Mouse (Mus musculus) spleen, adult 2 months (tissue): ENCODE results near the gene Hcrtr2. TPM values are rescaled to one million over a fixed set of nuclear protein-coding genes. Genes with fewer than 3 reads are reported as not detected.

ENCODE experiments used
- DNase-seq, 2 experiments: peaks; one replicate each; pipeline versions ENCODE4 v3.0.0 to v3.0.0-alpha.2; 2012 to 2021; ENCODE audit warnings: low spot score in 2 of 2, low read depth in 1 of 2
- H3K27ac ChIP-seq: fragments of 200-500 bp; 2 replicates; pipeline ENCODE4 v1.5.1; 2012; ENCODE audit warnings: low read length, inconsistent platforms; ENCODE audit not compliant: insufficient read depth
- H3K27me3 ChIP-seq: fragments of 200-500 bp; 2 replicates; pipeline ENCODE4 v1.6.1; 2012; ENCODE audit warnings: mild to moderate bottlenecking, moderate library complexity, low read length, inconsistent platforms; ENCODE audit not compliant: control insufficient read depth, insufficient read depth
- H3K36me3 ChIP-seq: fragments of 200-500 bp; 2 replicates; pipeline ENCODE4 v1.6.1; 2012; ENCODE audit warnings: mild to moderate bottlenecking, low read length, inconsistent platforms; ENCODE audit not compliant: control insufficient read depth, insufficient read depth
- H3K4me1 ChIP-seq: fragments of 200-500 bp; 2 replicates; pipeline ENCODE4 v1.6.1; 2011; ENCODE audit warnings: inconsistent platforms; ENCODE audit not compliant: control insufficient read depth, insufficient read depth, insufficient read length
- H3K4me3 ChIP-seq: fragments of 200-500 bp; 2 replicates; pipeline ENCODE4 v1.5.1; 2011; ENCODE audit warnings: mild to moderate bottlenecking, inconsistent platforms; ENCODE audit not compliant: insufficient read depth, insufficient read length; ENCODE audit errors: extremely low read depth
- CTCF ChIP-seq: fragments of 200-500 bp; IDR thresholded peaks from 2 replicates; pipeline ENCODE4 v1.5.1; 2011; ENCODE audit warnings: mild to moderate bottlenecking, inconsistent platforms; ENCODE audit not compliant: insufficient read depth, insufficient read length, insufficient replicate concordance; ENCODE audit errors: extremely low read depth
- POLR2A ChIP-seq: fragments of 200-500 bp; IDR thresholded peaks from 2 replicates; pipeline ENCODE4 v1.6.1; 2011; ENCODE audit warnings: low read depth, low read length, inconsistent platforms
- WGBS: fragments of 180-500 bp; shearing (Covaris S2); methylation state at CpG from one replicate; pipeline ENCODE4 v1.1.7; 2018; 5-methylcytosine and 5-hydroxymethylcytosine counted together
- polyA plus RNA-seq: library from polyadenylated mRNA; depleted of rRNA; stranded (reverse); fragments of >200 nt; gene quantifications from 2 replicates; pipeline ENCODE4 v1.2.3, GENCODE M21; 2012; rRNA removed

Gene Hcrtr2
- polyA plus RNA-seq, 1 experiment, result 0.61 TPM

- 85% methylated on average over 4 of the region's 4 CpGs for WGBS
- no peak for DNase-seq
- no peak for TF ChIP-seq POLR2A
- no peak for TF ChIP-seq CTCF
These were observed 126.7 kb downstream of the Hcrtr2 start for GRCm38 (mm10) chr9:76196917-76197316.

GRCm38 (mm10) chr9:76179221-76179620 lies 144.4 kb downstream of the Hcrtr2 start:
- Histone ChIP-seq H3K27me3 (no peaks in the 10 kb centered on the region), H3K4me1 (no peaks in the 10 kb centered on the region), H3K36me3 (no peaks in the 10 kb centered on the region), H3K4me3 (no peak overlapping the region), H3K27ac (no peak overlapping the region)
- TF ChIP-seq CTCF (no peak), POLR2A (no peak)
- no peak for DNase-seq

More at GRCm38 (mm10) chr9:76196917-76197316, 126.7 kb downstream of the Hcrtr2 start:
- H3K27me3 ChIP-seq, result no peaks in the 10 kb centered on the region
- H3K4me3 ChIP-seq, result no peak overlapping the region
- H3K36me3 ChIP-seq, result no peaks in the 10 kb centered on the region
- no peak overlapping the region for H3K27ac ChIP-seq
- H3K4me1 ChIP-seq, result no peaks in the 10 kb centered on the region

Other genes starting within 250 kb of the Hcrtr2 start
- not detected in 2 replicates for gene Gfral, start 110.2 kb downstream of the Hcrtr2 start, polyA plus RNA-seq
- 0.02 TPM in 1 of 2 replicates, not detected in the other for gene Fam83b, start 243.3 kb upstream of the Hcrtr2 start, polyA plus RNA-seq